Mouse (Mus musculus) kidney, adult 18-20 months (tissue): Measurements from ENCODE around the gene Celsr2.

Experiments
- DNase-seq: peaks from one replicate; pipeline ENCODE4 v3.0.0; 2021

Gene Celsr2

GRCm38 (mm10) chr3:108372691-108373090 lies 42.7 kb downstream of the Celsr2 start:
- DNase-seq: no peak

GRCm38 (mm10) chr3:108372274-108372673 lies 43.1 kb downstream of the Celsr2 start:
- no peak for DNase-seq

GRCm38 (mm10) chr3:108368721-108369120 lies 46.6 kb downstream of the Celsr2 start:
- no peak for DNase-seq

GRCm38 (mm10) chr3:108367828-108368227 lies 47.5 kb downstream of the Celsr2 start:
- DNase-seq: no peak

- DNase-seq: no peak
Measured at GRCm38 (mm10) chr3:108367173-108367572, 48.2 kb downstream of the Celsr2 start.

GRCm38 (mm10) chr3:108364270-108364995 lies 50.9 kb downstream of the Celsr2 start, which contains the start of gene Mybphl:
Mybphl (plus strand) TSS chr3:108364911.
- DNase-seq: no peak

GRCm38 (mm10) chr3:108363626-108364025 lies 51.7 kb downstream of the Celsr2 start:
- DNase-seq: no peak

- no peak for DNase-seq
Measured at GRCm38 (mm10) chr3:108360894-108361293, 54.5 kb downstream of the Celsr2 start.

GRCm38 (mm10) chr3:108358445-108358844 lies 56.9 kb downstream of the Celsr2 start:
- DNase-seq: no peak

GRCm38 (mm10) chr3:108357051-108357450 lies 58.3 kb downstream of the Celsr2 start:
- DNase-seq: no peak

- no peak for DNase-seq
Measured at GRCm38 (mm10) chr3:108355245-108355644, 60.1 kb downstream of the Celsr2 start.

- no peak for DNase-seq
Measured at GRCm38 (mm10) chr3:108348376-108348775, 67.0 kb downstream of the Celsr2 start.

GRCm38 (mm10) chr3:108345855-108346254 lies 69.5 kb downstream of the Celsr2 start:
- no peak for DNase-seq

GRCm38 (mm10) chr3:108342185-108342584 lies 73.2 kb downstream of the Celsr2 start:
- no peak for DNase-seq

- DNase-seq: no peak
Measured at GRCm38 (mm10) chr3:108341040-108341439, 74.3 kb downstream of the Celsr2 start.
